Mouse (Mus musculus) hindbrain, postnatal 0 days (tissue): ENCODE measurements at regions not wholly inside any gene's neighbourhood (a gene's known extent, or its start where the extent isn't known, plus 50 kb on each side); places are given as distances from the start of the nearest gene placed in this dataset.
A peak's percentile ranks its signal among the peaks of the same experiment; 100 is the strongest.

Experiments used
- ATAC-seq: fragments of 200-750 bp; cut with Nextera tagmentation; 2 replicates; pipeline ENCODE4 v1.8.0; 2017; ENCODE audit warnings: mild to moderate bottlenecking, moderate TSS enrichment, moderate library complexity
- DNase-seq: peaks from one replicate; pipeline ENCODE4 v3.0.0-alpha.2; 2015; ENCODE audit warnings: low spot score
- H3K27ac ChIP-seq: fragments of 300-500 bp; sonication (generic); 2 replicates; pipeline ENCODE4 v1.5.1; 2014; ENCODE audit warnings: mild to moderate bottlenecking
- H3K27me3 ChIP-seq: fragments of 300-500 bp; sonication (generic); 2 replicates; pipeline ENCODE4 v1.6.1; 2014; ENCODE audit warnings: low read length, mixed read lengths; ENCODE audit not compliant: insufficient read depth
- H3K36me3 ChIP-seq: fragments of 300-500 bp; sonication (generic); 2 replicates; pipeline ENCODE4 v1.6.1; 2014; ENCODE audit warnings: low read length, mixed read lengths; ENCODE audit not compliant: insufficient read depth
- H3K4me1 ChIP-seq: fragments of 300-500 bp; sonication (generic); 2 replicates; pipeline ENCODE4 v1.6.1; 2014; ENCODE audit warnings: antibody characterized with exemption, low read length, mixed read lengths; ENCODE audit not compliant: insufficient read depth
- H3K4me2 ChIP-seq: fragments of 300-500 bp; sonication (generic); 2 replicates; pipeline ENCODE4 v1.6.1; 2014; ENCODE audit warnings: low read depth, mild to moderate bottlenecking, low read length, moderate library complexity, mixed read lengths
- H3K4me3 ChIP-seq: fragments of 300-500 bp; sonication (generic); 2 replicates; pipeline ENCODE4 v1.5.1; 2014; ENCODE audit warnings: low read length
- H3K9ac ChIP-seq: fragments of 300-500 bp; sonication (generic); replicated peaks from 2 replicates; pipeline ENCODE4 v1.6.1; 2014; ENCODE audit warnings: mild to moderate bottlenecking, low read length, moderate library complexity, mixed read lengths
- H3K9me3 ChIP-seq: fragments of 300-500 bp; sonication (generic); 2 replicates; pipeline ENCODE4 v1.6.1; 2016; ENCODE audit warnings: low read length, mixed read lengths
- CTCF ChIP-seq: IDR thresholded peaks from 2 replicates; pipeline ENCODE4 v1.5.1; 2016; ENCODE audit warnings: antibody characterized with exemption, control low read depth, low read depth
- WGBS: fragments of 180-500 bp; shearing (Covaris S2); extraction: QIAGEN DNeasy Blood & Tissue Kit; methylation state at CpG from one replicate; pipeline ENCODE4 v1.1.7; 2014; 5-methylcytosine and 5-hydroxymethylcytosine counted together

DNA sequence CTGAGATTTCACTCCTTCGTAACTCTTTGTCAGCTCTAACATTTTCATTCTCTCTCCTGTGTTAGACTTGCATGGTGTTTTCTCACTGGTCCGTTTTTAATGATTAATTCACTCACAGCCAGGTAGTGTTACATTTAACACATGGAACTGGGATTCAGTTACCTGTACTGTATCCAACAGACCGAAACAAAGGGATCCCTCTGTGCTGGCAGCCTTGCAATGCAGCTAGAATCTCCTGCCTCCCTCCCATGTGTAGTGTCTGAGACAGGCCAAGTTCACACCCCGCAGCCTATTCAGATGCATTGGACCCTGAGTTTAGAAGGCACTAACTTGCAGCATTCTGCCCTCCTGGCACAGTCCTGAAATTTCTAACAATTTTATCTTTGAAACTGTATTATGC lies 357.9 kb downstream of the Plk2 start:
- H3K4me3 ChIP-seq: no peak overlapping the region
- 75% methylated on average over 4 of the region's 4 CpGs for whole genome bisulfite sequencing
- ATAC-seq: no peak

DNA sequence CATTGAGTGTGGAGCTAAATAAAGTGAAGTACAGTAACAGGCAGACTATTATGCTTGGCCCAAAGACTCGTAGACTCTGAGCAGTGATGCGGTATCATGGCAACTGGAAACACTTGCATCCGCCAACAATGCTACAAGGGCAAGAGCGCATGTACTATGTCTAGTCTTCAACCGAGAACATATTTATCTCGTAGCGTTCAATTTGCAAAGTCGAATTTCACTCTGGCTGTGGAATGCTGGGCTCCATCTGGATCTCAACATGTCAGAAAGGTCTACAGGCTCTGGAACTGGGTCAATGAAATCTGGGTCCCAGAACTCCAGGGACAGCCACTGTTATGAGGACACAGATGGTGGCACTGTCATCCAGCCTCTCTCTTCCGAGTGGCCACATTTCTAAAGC lies 359.7 kb downstream of the Plk2 start:
- Histone ChIP-seq H3K36me3 (no peaks in the 10 kb centered on the region), H3K27ac (no peak overlapping the region), H3K9me3 (no peaks in the 10 kb centered on the region), H3K4me1 (no peaks in the 10 kb centered on the region), H3K27me3 (no peaks in the 10 kb centered on the region), H3K4me3 (no peak overlapping the region), H3K9ac (no peak overlapping the region), H3K4me2 (no peak overlapping the region)
- DNase-seq (peak; percentile 60), ATAC-seq (peak; percentile 78)
- no peak for TF ChIP-seq CTCF
- 46% methylated on average over 9 of the region's 9 CpGs for WGBS

More for the DNA sequence above, 357.9 kb downstream of the Plk2 start:
- DNase-seq: no peak
- H3K4me2 ChIP-seq: no peak overlapping the region
- H3K9ac ChIP-seq: no peak overlapping the region
- H3K27ac ChIP-seq: no peak overlapping the region
- no peaks in the 10 kb centered on the region for H3K36me3 ChIP-seq
- TF ChIP-seq CTCF: no peak
- H3K4me1 ChIP-seq: no peaks in the 10 kb centered on the region
- no peaks in the 10 kb centered on the region for H3K27me3 ChIP-seq
- H3K9me3 ChIP-seq: no peaks in the 10 kb centered on the region

DNA sequence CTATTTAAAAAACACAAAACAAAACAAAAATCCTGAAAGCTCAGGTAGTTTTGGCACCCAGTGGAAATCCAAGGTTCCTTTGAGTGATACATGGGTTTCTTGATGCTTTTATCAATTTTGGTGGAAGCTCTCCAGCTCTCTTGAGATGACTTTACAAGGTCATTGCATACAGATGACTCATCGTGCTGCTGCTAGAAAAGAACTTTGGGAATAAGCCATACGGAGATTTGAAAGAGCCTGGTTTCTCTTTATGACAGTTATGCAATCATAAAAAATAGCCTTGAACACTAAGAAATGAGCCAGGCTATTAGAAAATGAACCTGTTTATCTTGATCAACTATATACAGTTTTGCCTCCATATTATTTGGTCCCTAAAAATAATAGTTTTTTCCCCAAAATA lies 362.0 kb downstream of the Plk2 start:
- no peak overlapping the region for H3K9ac ChIP-seq
- H3K4me1 ChIP-seq: no peaks in the 10 kb centered on the region
- H3K4me2 ChIP-seq: no peak overlapping the region
- H3K36me3 ChIP-seq: no peaks in the 10 kb centered on the region
- no peak overlapping the region for H3K4me3 ChIP-seq
- no peak for TF ChIP-seq CTCF
- no peaks in the 10 kb centered on the region for H3K9me3 ChIP-seq
- WGBS: 68% methylated on average over 2 of the region's 2 CpGs
- no peak for DNase-seq
- ATAC-seq: no peak
- no peak overlapping the region for H3K27ac ChIP-seq
- H3K27me3 ChIP-seq: no peaks in the 10 kb centered on the region

DNA sequence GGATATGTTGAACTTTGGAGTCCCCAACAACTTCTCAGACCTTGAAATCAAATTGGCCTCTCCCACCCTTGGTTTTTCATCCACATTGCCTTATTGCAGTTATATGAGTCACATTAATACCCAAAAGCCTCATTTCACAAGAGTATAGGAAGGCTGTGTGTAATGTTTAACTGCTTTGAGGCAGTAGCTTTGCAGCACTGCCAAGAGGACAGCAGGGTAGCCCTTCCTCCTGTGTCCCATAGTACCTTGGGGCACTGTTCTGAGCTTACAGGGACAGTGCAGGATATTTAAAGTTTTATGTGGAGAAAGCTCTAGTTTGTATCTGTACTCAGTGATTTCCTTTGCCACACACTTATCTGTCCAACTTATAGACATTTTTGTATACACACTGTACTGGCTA lies 374.4 kb downstream of the Plk2 start:
- no peak overlapping the region for H3K27ac ChIP-seq
- no peaks in the 10 kb centered on the region for H3K9me3 ChIP-seq
- no peak overlapping the region for H3K9ac ChIP-seq
- DNase-seq (no peak), ATAC-seq (no peak)
- no peaks in the 10 kb centered on the region for H3K27me3 ChIP-seq
- no peaks in the 10 kb centered on the region for H3K4me1 ChIP-seq
- H3K36me3 ChIP-seq: no peaks in the 10 kb centered on the region
- no peak overlapping the region for H3K4me2 ChIP-seq
- no peak overlapping the region for H3K4me3 ChIP-seq
- no peak for TF ChIP-seq CTCF

DNA sequence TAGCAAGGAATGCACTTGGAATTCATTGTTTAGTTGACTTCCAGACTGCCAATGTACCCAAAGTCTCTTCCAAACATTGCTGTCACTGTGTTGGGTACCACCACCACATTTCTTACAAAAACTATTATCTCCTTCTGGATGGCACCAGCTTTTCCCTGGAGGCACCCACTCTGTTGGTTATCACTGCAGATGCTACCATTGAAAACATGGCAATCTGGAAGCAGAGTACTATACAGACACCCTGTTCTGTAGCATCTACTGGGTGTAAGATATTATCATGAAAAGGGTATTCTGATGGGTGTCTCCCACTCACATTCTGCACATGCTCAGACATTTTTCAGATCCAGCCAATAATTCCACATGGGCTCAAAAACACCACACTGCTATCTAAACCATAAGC lies 380.4 kb downstream of the Plk2 start:
- H3K4me1 ChIP-seq: no peaks in the 10 kb centered on the region
- H3K4me2 ChIP-seq: no peak overlapping the region
- no peak overlapping the region for H3K9ac ChIP-seq
- H3K4me3 ChIP-seq: no peak overlapping the region
- H3K9me3 ChIP-seq: no peaks in the 10 kb centered on the region
- DNase-seq: no peak
- no peak for ATAC-seq
- H3K36me3 ChIP-seq: no peaks in the 10 kb centered on the region
- H3K27me3 ChIP-seq: no peaks in the 10 kb centered on the region
- TF ChIP-seq CTCF: no peak
- H3K27ac ChIP-seq: no peak overlapping the region

DNA sequence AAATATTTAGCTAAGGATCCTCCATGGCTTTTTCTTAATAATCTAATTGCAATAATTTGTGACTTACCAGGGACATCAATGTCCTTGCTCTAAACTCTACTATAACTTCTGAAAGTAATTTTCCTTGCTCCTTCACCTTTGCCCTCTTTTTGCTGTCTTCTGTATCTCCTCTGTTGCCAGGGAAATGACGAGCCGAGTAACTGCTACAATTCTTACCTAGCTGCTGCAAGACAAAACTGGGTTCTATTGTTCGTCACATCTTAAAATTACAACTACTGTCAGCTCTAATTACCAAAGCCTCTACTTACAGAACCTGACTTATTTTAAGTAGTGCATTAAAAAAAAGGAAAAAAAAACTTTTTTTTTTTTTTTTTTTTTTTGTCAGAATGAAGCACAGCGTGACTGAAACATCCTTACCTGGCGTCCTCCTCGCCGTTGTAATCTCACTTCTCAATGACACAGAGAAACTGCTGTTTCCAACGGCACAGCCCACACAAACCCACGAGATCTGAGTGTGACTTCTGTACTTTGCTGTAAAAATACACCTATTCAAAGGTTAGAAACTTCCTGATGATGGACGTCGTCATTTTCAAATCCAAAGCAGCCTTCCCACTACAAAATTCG lies 389.4 kb downstream of the Plk2 start:
- no peak for TF ChIP-seq CTCF
- H3K36me3 ChIP-seq: no peaks in the 10 kb centered on the region
- ATAC-seq (no peak), DNase-seq (no peak)
- 77% methylated on average over 12 of the region's 12 CpGs for WGBS
- no peaks in the 10 kb centered on the region for H3K27me3 ChIP-seq
- no peaks in the 10 kb centered on the region for H3K4me1 ChIP-seq
- H3K4me3 ChIP-seq: no peak overlapping the region
- no peak overlapping the region for H3K4me2 ChIP-seq
- no peak overlapping the region for H3K9ac ChIP-seq
- H3K27ac ChIP-seq: no peak overlapping the region
- H3K9me3 ChIP-seq: no peaks in the 10 kb centered on the region

DNA sequence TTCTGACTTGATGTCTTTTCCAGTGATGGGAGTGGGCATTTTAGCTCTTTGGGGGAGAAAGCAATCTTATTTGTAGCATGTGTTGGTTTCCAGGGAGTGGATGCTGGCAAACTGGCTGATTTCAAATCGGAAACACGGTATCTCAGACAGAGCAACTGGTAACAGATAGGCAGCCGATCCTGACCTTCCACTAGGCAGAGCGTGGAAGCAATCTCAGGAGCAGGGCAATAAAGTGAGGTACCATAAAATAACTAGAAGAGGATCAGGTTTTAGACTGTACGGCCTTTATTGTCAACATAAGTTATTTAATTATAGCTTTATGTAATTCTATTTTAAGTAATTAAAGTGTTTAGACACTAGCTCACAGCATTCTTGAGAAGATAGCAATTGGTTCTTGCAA lies 390.0 kb downstream of the Plk2 start:
- DNase-seq: no peak
- Histone ChIP-seq H3K36me3 (no peaks in the 10 kb centered on the region), H3K27me3 (no peaks in the 10 kb centered on the region), H3K9ac (no peak overlapping the region), H3K4me3 (no peak overlapping the region), H3K27ac (no peak overlapping the region), H3K9me3 (no peaks in the 10 kb centered on the region), H3K4me2 (no peak overlapping the region), H3K4me1 (no peaks in the 10 kb centered on the region)
- no peak for ATAC-seq
- WGBS: 86% methylated on average over 5 of the region's 5 CpGs
- no peak for TF ChIP-seq CTCF
